Mouse (Mus musculus): ENCODE measurements around the gene Lurap1.

DNA sequence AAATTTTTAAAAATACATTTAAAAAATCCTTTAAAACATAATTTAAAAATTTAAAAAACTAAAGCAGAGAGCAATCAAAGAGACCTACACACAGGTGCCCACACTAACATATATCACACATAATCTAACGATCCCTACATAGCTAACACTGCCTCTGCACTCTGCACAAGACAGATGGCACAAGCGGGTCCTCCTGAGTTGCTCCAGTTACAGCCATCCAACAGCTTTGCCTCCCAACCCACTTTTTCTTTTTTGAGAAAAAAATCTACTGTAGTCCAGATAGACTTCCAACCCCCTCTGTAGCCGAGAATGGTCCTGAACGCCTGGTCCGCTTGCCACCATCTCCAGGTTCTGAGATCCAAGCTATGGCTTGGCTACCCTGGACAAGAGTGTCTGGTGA is 45.9 kb downstream of the Lurap1 start:
- TF ChIP-seq POLR2A (IDR thresholded peaks at IDR 0.05; ENCODE audit: low read depth, low read length) (no peak), CTCF (IDR thresholded peaks at IDR 0.05; ENCODE audit: extremely low read depth, insufficient read length, insufficient replicate concordance, low read depth, low read length) (no peak)

Data from small intestine, adult 2 months (tissue).